Comparison of ENCODE assay signal across 11 mouse cellular contexts in the genomic region with DNA sequence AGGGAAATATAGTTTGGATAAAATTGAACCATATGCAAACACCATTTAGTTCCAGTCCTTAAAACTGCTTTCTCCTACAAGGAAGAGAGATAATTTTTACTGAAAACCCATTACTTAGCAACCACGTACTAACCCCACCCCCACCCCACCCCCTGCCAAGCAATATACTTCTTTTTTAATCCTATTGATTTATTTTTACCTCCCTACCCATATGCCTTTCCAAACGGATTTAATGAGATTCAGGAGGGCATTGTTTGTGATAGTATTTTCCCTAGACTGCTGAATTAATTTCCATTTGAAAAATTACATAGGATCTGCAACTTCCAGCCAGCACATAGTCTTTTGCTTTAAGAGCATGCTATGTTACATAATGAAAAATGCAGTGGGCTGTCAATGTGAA. TPM values are rescaled to one million over a fixed set of nuclear protein-coding genes. Genes with fewer than 3 reads are reported as not detected.
DNase-seq lines count a peak whose midpoint lies in the region; ATAC-seq lines count a peak whose summit lies in the region.
"Had no signal": no experiment of that assay in that cellular context is flagged by ENCODE, and none has a peak within 500 bp of the region (broad histone marks: within the 10 kb centered on the region; RNA-seq: fewer than 3 reads in every experiment).

No protein-coding gene starts in this region.

- H3K27me3 ChIP-seq in heart, embryonic 10.5 days (ENCODE audit: insufficient read depth, poor library complexity, severe bottlenecking): no peaks in the 10 kb centered on the region
- H3K27me3 ChIP-seq in neural tube, embryonic 11.5 days (ENCODE audit: control insufficient read depth, insufficient read depth, low read length): no peaks in the 10 kb centered on the region
- no peaks in the 10 kb centered on the region for H3K27me3 ChIP-seq in limb, embryonic 13.5 days
- no peaks in the 10 kb centered on the region for H3K27me3 ChIP-seq in stomach, embryonic 16.5 days (ENCODE audit: control insufficient read depth, insufficient read depth, low read length)

- no peak overlapping the region for H3K27ac ChIP-seq in heart, embryonic 10.5 days
- peak overlapping the region; percentile 79; the same call in 1 of the 2 replicates for H3K27ac ChIP-seq in neural tube, embryonic 11.5 days (ENCODE audit: low read depth, low read length)
- H3K27ac ChIP-seq in limb, embryonic 13.5 days: no peak overlapping the region
- H3K27ac ChIP-seq in stomach, embryonic 16.5 days (ENCODE audit: low read length): no peak overlapping the region
- H3K27ac ChIP-seq: gastrocnemius, adult 2 months had no signal

- peak overlapping the region; percentile 55; the same call in 1 of the 2 replicates for H3K4me3 ChIP-seq in heart, embryonic 10.5 days
- H3K4me3 ChIP-seq in neural tube, embryonic 11.5 days (ENCODE audit: low read depth, low read length): no peak overlapping the region
- no peak overlapping the region for H3K4me3 ChIP-seq in limb, embryonic 13.5 days
- H3K4me3 ChIP-seq in stomach, embryonic 16.5 days (replicated peaks; ENCODE audit: low read length): no peak overlapping the region

- DNase-seq in heart, embryonic 10.5 days (ENCODE audit: low spot score): no peak
- no peak for DNase-seq in heart, adult 9 months (ENCODE audit: low spot score in 2 of 2)
- no peak for DNase-seq in neural tube, embryonic 11.5 days (ENCODE audit: low spot score)
- DNase-seq in neural tube, embryonic 10.5 days (ENCODE audit: extremely low spot score, low spot score): no peak
- no peak for DNase-seq in thymus, postnatal 4 days
- DNase-seq: gastrocnemius, adult 2 months; liver had no signal

- no peak overlapping the region for H3K9ac ChIP-seq in neural tube, embryonic 11.5 days (ENCODE audit: low read length)
- H3K9ac ChIP-seq in limb, embryonic 13.5 days: no peak overlapping the region
- no peak overlapping the region for H3K9ac ChIP-seq in stomach, embryonic 16.5 days (ENCODE audit: low read length)

- ATAC-seq in neural tube, embryonic 11.5 days (ENCODE audit: insufficient read depth, low FRiP score, low TSS enrichment): peak; percentile 38
- ATAC-seq in limb, embryonic 13.5 days (ENCODE audit: low FRiP score, low read depth): 0 out of 2 replicates have a peak, but pooled peaks have one; percentile 10
- no peak for ATAC-seq in stomach, embryonic 16.5 days (ENCODE audit: insufficient read depth, low FRiP score)
- ATAC-seq in megakaryocyte progenitor cell, adult 5-6 weeks (replicated peaks; ENCODE audit: poor library complexity): no peak

- 7% methylated on average over 2 of the region's 2 CpGs for WGBS in heart, embryonic 10.5 days
- 1% methylated on average over 2 of the region's 2 CpGs for WGBS in neural tube, embryonic 11.5 days
- 2% methylated on average over 2 of the region's 2 CpGs for WGBS in limb, embryonic 13.5 days
- WGBS in stomach, embryonic 16.5 days: 9% methylated on average over 2 of the region's 2 CpGs

- H3K4me2 ChIP-seq in neural tube, embryonic 11.5 days (ENCODE audit: low read depth): peak overlapping the region; percentile 60
- peak overlapping the region; percentile 65 for H3K4me2 ChIP-seq in limb, embryonic 13.5 days (replicated peaks)
- H3K4me2 ChIP-seq in stomach, embryonic 16.5 days (ENCODE audit: low read depth, low read length): peak overlapping the region; percentile 71; the same call in 1 of the 2 replicates

- H3K9me3 ChIP-seq in heart, embryonic 10.5 days: no peaks in the 10 kb centered on the region
- H3K9me3 ChIP-seq in neural tube, embryonic 11.5 days (ENCODE audit: control insufficient read depth, low read length): no peaks in the 10 kb centered on the region
- H3K9me3 ChIP-seq in limb, embryonic 13.5 days: peaks cover 9% of the 10 kb centered on the region; the same call in 1 of the 2 replicates
- no peaks in the 10 kb centered on the region for H3K9me3 ChIP-seq in stomach, embryonic 16.5 days (replicated peaks; ENCODE audit: control insufficient read depth, low read length)

- H3K36me3 ChIP-seq in heart, embryonic 10.5 days: no peaks in the 10 kb centered on the region
- H3K36me3 ChIP-seq in neural tube, embryonic 11.5 days (ENCODE audit: control insufficient read depth, insufficient read depth, low read length): no peaks in the 10 kb centered on the region
- no peaks in the 10 kb centered on the region for H3K36me3 ChIP-seq in limb, embryonic 13.5 days
- H3K36me3 ChIP-seq in stomach, embryonic 16.5 days (ENCODE audit: control insufficient read depth, insufficient read depth, low read length): no peaks in the 10 kb centered on the region

- peaks cover 5% of the 10 kb centered on the region; the same call in 1 of the 2 replicates for H3K4me1 ChIP-seq in heart, embryonic 10.5 days
- peaks cover 5% of the 10 kb centered on the region; the same call in 1 of the 2 replicates for H3K4me1 ChIP-seq in neural tube, embryonic 11.5 days (ENCODE audit: control insufficient read depth, insufficient read depth, low read length)
- H3K4me1 ChIP-seq in limb, embryonic 13.5 days: peaks cover 9% of the 10 kb centered on the region
- H3K4me1 ChIP-seq in stomach, embryonic 16.5 days (ENCODE audit: control insufficient read depth, insufficient read depth, low read length): peaks cover 9% of the 10 kb centered on the region

RNA-seq across cellular contexts. Expression of gene Slc38a11, which starts 51.5 kb away (rescaled TPM):
- polyA plus RNA-seq in heart, embryonic 10.5 days (2016; fragmentation: Nextera tagmentation; extraction: Ambion mirVana): 0.15 TPM in 1 of 2 replicates, not detected in the other
- polyA plus RNA-seq in neural tube, embryonic 11.5 days (2014; fragmentation: Nextera tagmentation; extraction: Ambion mirVana): 0.28 TPM in 1 of 2 replicates, not detected in the other
- polyA plus RNA-seq in limb, embryonic 13.5 days (2015; fragmentation: Nextera tagmentation; extraction: Ambion mirVana): 0.45 and 0.75 TPM in 2 replicates
- polyA plus RNA-seq in stomach, embryonic 16.5 days (2015; fragmentation: Nextera tagmentation; extraction: Ambion mirVana): 0.40 and 0.62 TPM in 2 replicates
- not detected in 2 replicates for total RNA-seq in megakaryocyte progenitor cell, adult 5-6 weeks (2015)
- not detected in 2 replicates for total RNA-seq in megakaryocyte progenitor cell, adult 5-6 weeks (2017)
- total RNA-seq: megakaryocyte, adult 5-6 weeks had no signal

Comparison
In these comparisons a context has a peak if more than half of its experiments do, and no peak if none do; other contexts are left out.
1. ATAC-seq: peak in neural tube, embryonic 11.5 days (single experiment) and limb, embryonic 13.5 days (single experiment); none in stomach, embryonic 16.5 days (single experiment) and megakaryocyte progenitor cell, adult 5-6 weeks (single experiment).
2. Peak in every context shown above with its lines, with median percentiles within 50 percentile points of each other: H3K4me2 ChIP-seq.